Mouse (Mus musculus) hindbrain, embryonic 10.5 days (tissue): Measurements from ENCODE around the gene Arhgap44. TPM values are rescaled to one million over a fixed set of nuclear protein-coding genes. Genes with fewer than 3 reads are reported as not detected.

Experiments used
- DNase-seq: peaks from one replicate; pipeline ENCODE4 v3.0.0-alpha.2; 2017; ENCODE audit warnings: low spot score
- H3K27ac ChIP-seq: fragments of 300-500 bp; sonication (generic); 2 replicates; pipeline ENCODE4 v1.5.1; 2016; ENCODE audit warnings: mild to moderate bottlenecking, moderate library complexity
- H3K27me3 ChIP-seq: fragments of 300-500 bp; sonication (generic); 2 replicates; pipeline ENCODE4 v1.6.1; 2016; ENCODE audit warnings: mild to moderate bottlenecking; ENCODE audit not compliant: poor library complexity, insufficient read depth, severe bottlenecking
- H3K36me3 ChIP-seq: fragments of 300-500 bp; sonication (generic); 2 replicates; pipeline ENCODE4 v1.6.1; 2016; ENCODE audit warnings: mild to moderate bottlenecking, moderate library complexity
- H3K4me1 ChIP-seq: fragments of 300-500 bp; sonication (generic); replicated peaks from 2 replicates; pipeline ENCODE4 v1.6.1; 2016; ENCODE audit warnings: mild to moderate bottlenecking
- H3K4me3 ChIP-seq: fragments of 300-500 bp; sonication (generic); 2 replicates; pipeline ENCODE4 v1.5.1; 2016; ENCODE audit warnings: mild to moderate bottlenecking, moderate library complexity
- H3K9me3 ChIP-seq: fragments of 300-500 bp; sonication (generic); 2 replicates; pipeline ENCODE4 v1.6.1; 2016; ENCODE audit warnings: mild to moderate bottlenecking, moderate library complexity
- WGBS: fragments of 180-500 bp; shearing (Covaris S2); methylation state at CpG from one replicate; pipeline ENCODE4 v1.1.7; 2016; 5-methylcytosine and 5-hydroxymethylcytosine counted together
- polyA plus RNA-seq: library from polyadenylated mRNA; unstranded; fragments of >200 nt; fragmentation: Nextera tagmentation; extraction: Ambion mirVana; gene quantifications from 2 replicates; pipeline ENCODE4 v1.2.1, GENCODE M21; 2016

The Arhgap44 gene
- polyA plus RNA-seq, 1 experiment from 2014 or later = 4.8 TPM

DNA sequence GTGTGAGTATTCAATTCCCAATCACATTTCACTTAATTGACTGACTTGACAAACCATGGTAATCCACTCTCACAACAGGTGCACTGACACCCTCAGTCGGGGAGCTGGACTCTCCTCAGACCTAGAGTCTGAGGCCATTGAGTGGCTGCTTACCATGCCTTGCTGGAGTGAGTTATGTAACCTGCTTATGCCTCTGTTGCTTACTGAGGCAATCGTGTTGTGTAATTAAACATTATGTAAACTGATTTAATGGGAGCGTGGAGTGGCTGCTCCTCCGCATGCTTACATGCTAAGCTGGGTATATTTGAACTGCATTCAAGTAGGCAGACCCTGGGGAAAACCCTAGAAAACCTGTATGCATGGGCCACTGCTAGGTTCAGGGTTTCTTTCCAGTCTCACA is 142.0 kb downstream of the Arhgap44 start:
- Histone ChIP-seq H3K36me3 (no peaks in the 10 kb centered on the region), H3K27me3 (no peaks in the 10 kb centered on the region), H3K4me3 (no peak overlapping the region), H3K4me1 (no peaks in the 10 kb centered on the region), H3K27ac (no peak overlapping the region), H3K9me3 (no peaks in the 10 kb centered on the region)
- DNase-seq = no peak
- WGBS = 92% methylated on average over 4 of the region's 4 CpGs

DNA sequence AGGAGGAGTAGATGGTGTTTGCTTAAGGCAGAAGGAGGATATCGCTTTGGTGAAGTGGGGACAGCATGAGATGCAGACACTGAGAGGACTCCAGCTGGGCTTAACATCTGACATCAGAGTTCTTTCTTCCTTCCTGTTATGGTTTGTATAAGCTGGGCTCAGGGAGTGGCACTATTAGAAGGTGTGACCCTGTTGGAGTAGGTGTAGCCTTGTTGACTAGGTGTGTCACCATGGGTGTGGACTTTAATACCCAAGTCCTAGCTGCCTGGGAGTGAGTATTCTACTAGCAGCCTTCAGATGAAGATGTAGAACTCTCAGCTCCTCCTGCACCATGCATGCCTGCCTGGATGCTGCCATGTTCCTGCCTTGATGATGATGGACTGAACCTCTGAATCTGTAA is 146.0 kb downstream of the Arhgap44 start:
- Histone ChIP-seq H3K36me3 (no peaks in the 10 kb centered on the region), H3K4me1 (0 out of 2 replicates have a peak, but pooled peaks cover 2% of the 10 kb centered on the region), H3K27me3 (no peaks in the 10 kb centered on the region), H3K27ac (no peak overlapping the region), H3K4me3 (no peak overlapping the region), H3K9me3 (no peaks in the 10 kb centered on the region)
- no peak for DNase-seq
- WGBS = 90% methylated on average over 1 of the region's 1 CpGs

DNA sequence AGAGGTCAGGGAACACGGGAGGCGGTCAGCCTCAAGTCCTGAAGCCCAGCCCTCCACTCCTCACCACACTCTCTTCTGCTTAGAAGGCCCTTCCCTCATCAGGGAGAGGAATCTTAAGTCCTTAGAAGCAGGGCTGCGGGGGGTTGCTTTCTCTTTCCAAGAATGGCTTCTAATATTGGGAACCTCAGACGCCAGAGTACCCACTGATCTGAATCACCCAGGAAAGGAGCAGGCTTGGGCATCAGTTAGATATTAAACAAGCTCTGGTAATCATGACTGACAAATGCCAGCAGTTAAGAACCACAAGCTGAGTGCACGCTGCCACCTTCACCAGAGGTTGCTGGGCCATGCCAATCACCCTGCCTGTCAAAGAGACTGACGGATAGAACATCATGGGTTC is 148.9 kb downstream of the Arhgap44 start:
- 0 out of 2 replicates have a peak, but pooled peaks cover 2% of the 10 kb centered on the region for H3K4me1 ChIP-seq
- WGBS = 74% methylated on average over 6 of the region's 6 CpGs
- H3K9me3 ChIP-seq = no peaks in the 10 kb centered on the region
- no peaks in the 10 kb centered on the region for H3K27me3 ChIP-seq
- H3K36me3 ChIP-seq = no peaks in the 10 kb centered on the region
- no peak overlapping the region for H3K27ac ChIP-seq
- H3K4me3 ChIP-seq = no peak overlapping the region
- no peak for DNase-seq

DNA sequence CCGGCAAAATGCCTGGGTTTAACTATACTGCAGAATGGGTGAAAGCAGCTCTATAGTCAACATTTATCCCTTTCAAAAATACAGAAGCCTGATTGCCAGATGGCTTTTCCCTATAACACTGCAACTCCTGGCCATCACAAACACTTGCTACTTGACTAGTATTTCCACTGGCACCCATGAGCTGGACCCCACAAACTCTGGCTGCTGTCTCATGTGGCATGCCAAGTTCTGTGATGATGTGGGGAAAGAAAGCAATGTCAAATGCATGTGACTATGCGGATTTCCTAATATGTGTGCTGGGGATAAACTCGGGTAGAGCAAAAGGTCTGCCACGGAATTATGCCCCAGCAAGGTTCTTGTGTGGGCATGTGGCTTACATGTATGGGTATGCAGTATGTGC is 156.7 kb downstream of the Arhgap44 start:
- Histone ChIP-seq H3K36me3 (peaks cover 42% of the 10 kb centered on the region), H3K4me1 (no peaks in the 10 kb centered on the region; the same call in 1 of the 2 replicates)
- WGBS = 91% methylated on average over 4 of the region's 4 CpGs

DNA sequence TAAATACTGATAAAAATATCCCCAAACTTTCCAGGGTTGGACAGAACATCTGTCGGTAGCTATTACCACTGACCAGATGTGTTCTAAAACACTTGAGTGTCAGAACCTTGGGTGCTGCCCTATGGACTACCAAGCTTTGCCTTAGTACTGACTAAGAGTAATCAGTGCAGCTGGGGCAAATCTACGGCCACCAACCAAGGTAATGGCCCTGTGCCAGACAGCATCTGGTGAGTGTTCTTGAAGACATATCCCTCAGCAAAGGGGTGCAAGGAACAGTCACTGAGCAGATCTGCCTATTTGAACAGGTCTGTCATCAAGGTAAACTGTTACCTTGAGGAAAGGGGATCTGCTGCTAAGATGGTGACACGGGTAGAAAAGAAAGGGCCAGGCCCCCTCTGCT is 157.9 kb downstream of the Arhgap44 start:
- Histone ChIP-seq H3K36me3 (peaks cover 54% of the 10 kb centered on the region), H3K4me3 (no peak overlapping the region), H3K9me3 (no peaks in the 10 kb centered on the region), H3K27ac (no peak overlapping the region), H3K27me3 (no peaks in the 10 kb centered on the region), H3K4me1 (no peaks in the 10 kb centered on the region; the same call in 1 of the 2 replicates)
- DNase-seq = no peak
- WGBS = 87% methylated on average over 3 of the region's 3 CpGs

More for the DNA sequence above, 156.7 kb downstream of the Arhgap44 start:
- no peaks in the 10 kb centered on the region for H3K9me3 ChIP-seq
- DNase-seq = no peak
- no peak overlapping the region for H3K27ac ChIP-seq
- H3K4me3 ChIP-seq = no peak overlapping the region
- no peaks in the 10 kb centered on the region for H3K27me3 ChIP-seq

DNA sequence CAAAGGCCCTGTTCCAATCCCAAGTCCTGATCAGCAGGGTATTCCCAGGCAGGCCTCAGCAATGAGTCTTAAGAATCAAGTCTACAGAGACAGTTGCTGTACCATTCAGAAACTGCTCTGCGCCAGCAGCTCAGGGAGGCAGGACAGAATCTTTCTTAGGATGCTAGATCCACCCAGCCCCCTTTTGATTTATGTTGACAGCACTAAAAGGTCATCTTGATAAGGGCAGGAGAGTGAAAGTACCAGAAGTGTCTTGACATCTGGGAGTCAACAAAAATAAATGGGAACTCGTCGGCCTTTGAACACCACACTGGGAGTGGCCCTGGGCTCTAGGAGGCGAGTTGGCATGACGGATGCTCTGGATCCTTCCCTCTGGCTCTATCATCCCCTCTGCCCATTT is 159.2 kb downstream of the Arhgap44 start:
- DNase-seq = no peak
- H3K4me1 ChIP-seq = no peaks in the 10 kb centered on the region; the same call in 1 of the 2 replicates
- no peaks in the 10 kb centered on the region for H3K27me3 ChIP-seq
- 90% methylated on average over 5 of the region's 5 CpGs for WGBS
- H3K36me3 ChIP-seq = peaks cover 66% of the 10 kb centered on the region
- no peak overlapping the region for H3K4me3 ChIP-seq
- no peaks in the 10 kb centered on the region for H3K9me3 ChIP-seq
- H3K27ac ChIP-seq = no peak overlapping the region

DNA sequence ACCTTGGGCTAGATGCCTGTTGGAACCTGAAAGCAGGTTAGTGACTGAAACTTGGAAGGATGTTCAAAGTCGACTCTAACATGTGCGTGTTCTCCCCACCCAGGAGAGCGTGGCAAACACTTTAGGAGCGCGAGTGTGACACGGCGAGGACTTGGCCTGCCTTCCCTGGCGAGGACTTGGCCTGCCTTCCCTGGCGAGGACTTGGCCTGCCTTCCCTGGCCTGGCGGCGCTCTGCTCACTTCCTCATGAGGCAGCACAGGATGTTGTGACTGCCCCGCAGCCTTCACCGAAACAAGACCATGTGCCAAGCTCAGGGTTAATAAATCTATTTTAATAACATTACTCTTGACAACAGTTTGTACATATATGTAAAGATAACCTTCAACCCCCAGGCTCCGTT is 161.0 kb downstream of the Arhgap44 start:
- H3K9me3 ChIP-seq = no peaks in the 10 kb centered on the region
- H3K27ac ChIP-seq = no peak overlapping the region
- no peak overlapping the region for H3K4me3 ChIP-seq
- 92% methylated on average over 14 of the region's 14 CpGs for WGBS
- H3K27me3 ChIP-seq = no peaks in the 10 kb centered on the region
- H3K4me1 ChIP-seq = no peaks in the 10 kb centered on the region
- DNase-seq = no peak
- peaks cover 85% of the 10 kb centered on the region for H3K36me3 ChIP-seq

DNA sequence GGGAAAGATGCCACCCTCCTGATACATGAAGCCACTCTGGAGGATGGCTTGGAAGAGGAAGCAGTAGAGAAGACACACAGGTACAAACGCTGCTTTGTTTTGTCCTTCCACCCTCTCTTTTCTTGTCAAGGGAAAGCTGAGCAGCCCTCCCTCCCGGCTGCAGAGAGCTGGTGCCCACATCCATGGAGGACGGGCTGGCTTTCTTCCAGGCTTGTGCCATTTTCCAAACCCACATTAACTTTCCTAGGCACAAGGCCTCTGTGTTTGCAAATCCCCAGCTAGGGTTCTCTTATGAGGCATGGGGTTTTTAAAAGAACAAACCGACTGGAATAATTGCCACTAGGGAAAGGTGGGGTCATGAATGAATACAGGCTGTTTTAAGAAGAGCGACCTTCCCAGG is 163.1 kb downstream of the Arhgap44 start:
- H3K4me3 ChIP-seq = no peak overlapping the region
- H3K36me3 ChIP-seq = peaks cover 93% of the 10 kb centered on the region
- no peak for DNase-seq
- WGBS = 88% methylated on average over 5 of the region's 5 CpGs
- H3K27ac ChIP-seq = no peak overlapping the region
- no peaks in the 10 kb centered on the region for H3K27me3 ChIP-seq
- H3K4me1 ChIP-seq = no peaks in the 10 kb centered on the region
- no peaks in the 10 kb centered on the region for H3K9me3 ChIP-seq

DNA sequence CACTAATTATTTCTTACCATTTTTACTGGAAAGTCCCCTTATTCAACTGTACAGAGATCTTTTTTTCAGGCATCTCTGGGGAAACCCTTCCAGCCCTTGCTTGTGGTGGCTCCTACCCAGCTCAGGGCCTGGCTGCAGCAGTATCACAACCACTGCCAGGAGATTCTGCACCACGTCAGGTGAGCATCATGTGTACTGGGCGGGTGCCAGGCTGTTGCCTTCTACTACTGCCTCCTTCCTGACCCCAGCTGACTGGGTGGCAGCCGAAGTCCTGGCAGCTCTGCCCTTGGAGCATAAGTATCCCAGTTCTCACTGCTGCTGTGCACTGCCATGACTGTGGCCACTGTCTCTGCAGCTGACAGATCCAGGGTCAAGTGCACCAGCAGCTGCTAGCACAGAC is 164.3 kb downstream of the Arhgap44 start:
- WGBS = 86% methylated on average over 3 of the region's 3 CpGs
- Histone ChIP-seq H3K27ac (no peak overlapping the region), H3K9me3 (no peaks in the 10 kb centered on the region), H3K4me3 (no peak overlapping the region), H3K4me1 (no peaks in the 10 kb centered on the region), H3K27me3 (no peaks in the 10 kb centered on the region), H3K36me3 (peaks cover 93% of the 10 kb centered on the region)
- DNase-seq = no peak

DNA sequence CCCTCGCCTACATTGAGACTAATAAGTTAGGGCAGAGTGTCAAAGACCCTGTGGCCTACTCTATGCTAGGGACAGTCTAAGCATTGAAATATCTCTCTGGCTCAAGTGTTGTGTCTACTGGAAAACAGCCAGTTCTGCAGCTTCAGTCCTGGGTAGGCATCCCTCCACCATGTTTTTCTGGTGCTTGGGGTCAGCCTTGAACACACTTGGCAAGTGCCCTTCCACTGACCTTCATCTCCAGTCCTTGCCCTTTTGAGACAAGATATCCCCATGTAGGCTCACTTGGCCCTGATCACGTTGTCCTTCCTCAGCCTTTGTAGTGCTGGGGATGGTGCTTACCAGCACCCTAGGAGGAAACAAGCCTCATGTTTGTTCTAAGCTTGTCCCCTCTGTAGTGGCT is 174.2 kb downstream of the Arhgap44 start:
- Histone ChIP-seq H3K36me3 (peaks cover 92% of the 10 kb centered on the region), H3K27me3 (no peaks in the 10 kb centered on the region), H3K4me1 (no peaks in the 10 kb centered on the region), H3K27ac (no peak overlapping the region), H3K4me3 (no peak overlapping the region), H3K9me3 (no peaks in the 10 kb centered on the region)
- WGBS = 93% methylated on average over 2 of the region's 2 CpGs
- no peak for DNase-seq

DNA sequence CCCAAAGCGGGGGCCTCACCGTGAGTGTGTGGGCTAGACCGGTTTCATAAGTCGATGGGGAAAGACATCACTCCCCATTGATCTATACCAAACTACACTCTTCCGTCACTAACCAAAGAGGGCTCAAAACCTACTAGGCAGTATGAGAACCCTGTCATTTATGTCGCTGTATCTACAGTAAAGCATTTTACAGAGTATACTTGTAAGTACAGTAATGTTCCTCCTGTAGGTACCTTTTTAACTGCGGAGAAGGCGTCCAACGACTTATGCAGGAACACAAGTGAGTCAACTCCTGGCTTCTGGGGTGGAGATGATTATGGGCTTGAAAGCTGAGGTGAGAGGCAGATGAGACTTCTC is 183.3 kb downstream of the Arhgap44 start:
- no peaks in the 10 kb centered on the region for H3K9me3 ChIP-seq
- H3K4me3 ChIP-seq = peak overlapping the region; percentile 91
- WGBS = 18% methylated on average over 9 of the region's 9 CpGs
- peak overlapping the region; percentile 86 for H3K27ac ChIP-seq
- peaks cover 17% of the 10 kb centered on the region for H3K4me1 ChIP-seq
- DNase-seq = no peak
- no peaks in the 10 kb centered on the region for H3K27me3 ChIP-seq
- H3K36me3 ChIP-seq = peaks cover 40% of the 10 kb centered on the region

DNA sequence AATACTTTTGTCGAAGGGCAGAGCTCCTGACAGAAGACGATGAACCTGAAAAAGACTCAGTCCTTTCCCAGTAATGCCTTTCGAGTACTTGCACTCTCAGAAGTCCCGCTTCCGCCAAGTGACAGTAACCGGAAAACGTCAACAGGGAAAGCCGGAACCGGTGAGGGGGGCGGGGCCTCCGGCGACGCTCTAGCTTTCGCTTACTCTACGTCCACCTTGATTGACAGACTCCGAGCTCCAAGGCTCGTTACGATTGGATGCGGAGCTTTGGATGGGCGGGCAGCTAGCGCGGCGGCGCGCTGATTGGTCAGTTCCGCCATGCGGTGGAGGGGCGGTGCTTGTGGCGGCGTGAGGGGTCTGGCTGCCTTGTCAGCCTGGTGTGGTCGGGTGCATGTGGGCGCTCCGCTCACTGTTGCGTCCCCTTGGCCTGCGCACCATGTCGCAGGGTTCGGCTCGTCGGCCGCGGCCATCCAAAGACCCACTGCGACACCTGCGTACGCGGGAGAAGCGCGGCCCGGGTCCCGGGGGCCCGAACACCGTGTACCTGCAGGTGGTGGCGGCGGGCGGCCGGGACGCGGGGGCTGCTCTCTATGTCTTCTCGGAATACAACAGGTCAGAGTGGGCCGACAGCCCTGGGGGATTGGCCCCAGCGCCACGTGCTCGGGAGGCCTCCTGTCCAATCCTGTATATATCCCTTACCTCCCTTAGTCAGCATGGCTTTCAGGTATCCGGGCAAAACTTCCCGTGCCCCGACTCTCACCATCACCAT is 183.9 kb downstream of the Arhgap44 start, which contains the start of gene Elac2:
TSS of gene Elac2 (plus strand) at position 319 of the 769 bp plus-strand sequence.
- Histone ChIP-seq H3K27me3 (no peaks in the 10 kb centered on the region), H3K9me3 (no peaks in the 10 kb centered on the region), H3K4me1 (peaks cover 17% of the 10 kb centered on the region), H3K36me3 (peaks cover 35% of the 10 kb centered on the region), H3K27ac (peak within 1 kb of the TSS; percentile 86), H3K4me3 (peak within 1 kb of the TSS; percentile 91)
- peak; percentile 98 for DNase-seq
- WGBS = under 1% methylated on average over 65 of the region's 65 CpGs

DNA sequence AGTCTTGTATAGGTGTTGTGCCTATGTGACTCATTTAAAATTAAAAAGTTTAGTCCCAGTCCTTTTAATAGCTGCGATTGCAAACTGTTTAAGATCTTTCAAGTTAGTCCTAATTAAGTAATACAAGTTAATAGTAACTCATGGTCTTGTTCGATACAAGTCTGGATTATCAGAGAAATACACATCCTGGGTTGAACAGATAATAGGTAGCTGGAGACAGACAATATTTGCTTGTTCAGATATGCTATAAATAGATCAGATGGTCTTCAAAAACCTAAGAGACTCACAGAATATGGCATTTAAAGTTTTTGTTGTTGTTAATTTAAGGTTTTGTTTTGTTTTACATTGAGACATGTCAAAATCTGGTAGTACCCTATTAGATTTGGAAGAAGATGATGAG is 190.3 kb downstream of the Arhgap44 start:
- DNase-seq = no peak
- Histone ChIP-seq H3K4me3 (no peak overlapping the region), H3K9me3 (no peaks in the 10 kb centered on the region), H3K27me3 (peaks cover 14% of the 10 kb centered on the region; the same call in 1 of the 2 replicates), H3K27ac (no peak overlapping the region), H3K36me3 (no peaks in the 10 kb centered on the region), H3K4me1 (peaks cover 9% of the 10 kb centered on the region; the same call in 1 of the 2 replicates)
- 79% methylated on average over 2 of the region's 2 CpGs for whole genome bisulfite sequencing
